Mouse (Mus musculus) lung, embryonic 15.5 days (tissue): Measurements from ENCODE around the gene Pou3f4. TPM values are rescaled to one million over a fixed set of nuclear protein-coding genes. Genes with fewer than 3 reads are reported as not detected.
"Not testable (repeated sequence)": the region's sequence is repeated elsewhere in the genome, so short reads cannot be mapped to it uniquely, and the experiment has no call there.

Experiments
- ATAC-seq: fragments of 200-750 bp; cut with Nextera tagmentation; 2 replicates; pipeline ENCODE4 v1.8.0; 2017; ENCODE audit warnings: moderate number of reproducible peaks, borderline replicate concordance; ENCODE audit not compliant: low FRiP score, low TSS enrichment; ENCODE audit errors: extremely low read depth
- H3K27ac ChIP-seq: fragments of 300-500 bp; sonication (generic); 2 replicates; pipeline ENCODE4 v1.5.1; 2015; ENCODE audit warnings: moderate library complexity, mild to moderate bottlenecking, inconsistent platforms
- H3K27me3 ChIP-seq: fragments of 300-500 bp; sonication (generic); 2 replicates; pipeline ENCODE4 v1.6.1; 2015; ENCODE audit warnings: inconsistent platforms
- H3K36me3 ChIP-seq: fragments of 300-500 bp; sonication (generic); 2 replicates; pipeline ENCODE4 v1.6.1; 2015; ENCODE audit warnings: inconsistent platforms
- H3K4me1 ChIP-seq: fragments of 300-500 bp; sonication (generic); 2 replicates; pipeline ENCODE4 v1.6.1; 2015; ENCODE audit warnings: inconsistent platforms
- H3K4me2 ChIP-seq: fragments of 300-500 bp; sonication (generic); 2 replicates; pipeline ENCODE4 v1.6.1; 2015; ENCODE audit warnings: inconsistent platforms, mild to moderate bottlenecking, moderate library complexity
- H3K4me3 ChIP-seq: fragments of 300-500 bp; sonication (generic); 2 replicates; pipeline ENCODE4 v1.5.1; 2015; ENCODE audit warnings: mild to moderate bottlenecking, inconsistent platforms
- H3K9ac ChIP-seq: fragments of 300-500 bp; sonication (generic); 2 replicates; pipeline ENCODE4 v1.6.1; 2015; ENCODE audit warnings: inconsistent platforms
- H3K9me3 ChIP-seq: fragments of 300-500 bp; sonication (generic); 2 replicates; pipeline ENCODE4 v1.6.1; 2016; ENCODE audit warnings: inconsistent platforms
- WGBS: fragments of 180-500 bp; shearing (Covaris S2); methylation state at CpG from one replicate; pipeline ENCODE4 v1.1.7; 2015; 5-methylcytosine and 5-hydroxymethylcytosine counted together
- polyA plus RNA-seq: library from polyadenylated mRNA; unstranded; fragments of >200 nt; fragmentation: Nextera tagmentation; extraction: Ambion mirVana; gene quantifications from 2 replicates; pipeline ENCODE4 v1.2.1, GENCODE M21; 2015

Gene Pou3f4
- 0.07 TPM in 1 of 2 replicates, not detected in the other for polyA plus RNA-seq

GRCm38 (mm10) chrX:110814151-110814571, at the start of gene Pou3f4:
Gene Pou3f4, plus strand, starts transcription at chrX:110814280.
- Histone ChIP-seq H3K36me3 (no peaks in the 10 kb centered on the region), H3K9ac (no peak within 1 kb of the TSS), H3K4me2 (peak within 1 kb of the TSS; percentile 59), H3K27ac (no peak within 1 kb of the TSS), H3K9me3 (no peaks in the 10 kb centered on the region), H3K4me3 (peak within 1 kb of the TSS; percentile 31), H3K27me3 (peaks cover 38% of the 10 kb centered on the region), H3K4me1 (no peaks in the 10 kb centered on the region)
- WGBS, result 10% methylated on average over 20 of the region's 20 CpGs
- ATAC-seq, result peak; percentile 91; the same call in 1 of the 2 replicates

GRCm38 (mm10) chrX:110765939-110766338, 48.1 kb upstream of the Pou3f4 start:
- no peak overlapping the region for H3K4me2 ChIP-seq
- no peak overlapping the region for H3K27ac ChIP-seq
- no peaks in the 10 kb centered on the region for H3K36me3 ChIP-seq
- H3K9me3 ChIP-seq, result no peaks in the 10 kb centered on the region
- WGBS, result 61% methylated on average over 1 of the region's 1 CpGs
- H3K4me3 ChIP-seq, result no peak overlapping the region
- no peak for ATAC-seq
- no peaks in the 10 kb centered on the region for H3K4me1 ChIP-seq
- H3K27me3 ChIP-seq, result no peaks in the 10 kb centered on the region
- H3K9ac ChIP-seq, result no peak overlapping the region

GRCm38 (mm10) chrX:110774807-110775206, 39.3 kb upstream of the Pou3f4 start:
- H3K4me3 ChIP-seq, H3K27me3 ChIP-seq: not testable (repeated sequence)

GRCm38 (mm10) chrX:110802502-110802901, 11.6 kb upstream of the Pou3f4 start:
- WGBS, result 63% methylated on average over 2 of the region's 2 CpGs
- no peak for ATAC-seq

More at GRCm38 (mm10) chrX:110774807-110775206, 39.3 kb upstream of the Pou3f4 start:
- not testable (repeated sequence) for H3K36me3 ChIP-seq, H3K9me3 ChIP-seq, H3K4me1 ChIP-seq, H3K9ac ChIP-seq, H3K4me2 ChIP-seq, H3K27ac ChIP-seq, ATAC-seq

GRCm38 (mm10) chrX:110810001-110810578, 4.0 kb upstream of the Pou3f4 start:
- WGBS, result 47% methylated on average over 4 of the region's 4 CpGs
- Histone ChIP-seq H3K4me1 (no peaks in the 10 kb centered on the region), H3K4me2 (no peak overlapping the region), H3K36me3 (no peaks in the 10 kb centered on the region), H3K27me3 (peaks cover 17% of the 10 kb centered on the region), H3K4me3 (no peak overlapping the region), H3K9me3 (no peaks in the 10 kb centered on the region), H3K27ac (no peak overlapping the region), H3K9ac (no peak overlapping the region)
- no peak for ATAC-seq

More at GRCm38 (mm10) chrX:110802502-110802901, 11.6 kb upstream of the Pou3f4 start:
- no peak overlapping the region for H3K4me3 ChIP-seq
- no peaks in the 10 kb centered on the region for H3K4me1 ChIP-seq
- H3K9me3 ChIP-seq, result no peaks in the 10 kb centered on the region
- H3K27me3 ChIP-seq, result no peaks in the 10 kb centered on the region
- no peak overlapping the region for H3K27ac ChIP-seq
- H3K9ac ChIP-seq, result no peak overlapping the region
- no peaks in the 10 kb centered on the region for H3K36me3 ChIP-seq
- no peak overlapping the region for H3K4me2 ChIP-seq

GRCm38 (mm10) chrX:110810753-110811506, 3.1 kb upstream of the Pou3f4 start:
- Histone ChIP-seq H3K9ac (no peak overlapping the region), H3K27me3 (peaks cover 25% of the 10 kb centered on the region)
- ATAC-seq, result no peak

GRCm38 (mm10) chrX:110812071-110812470, 2.0 kb upstream of the Pou3f4 start:
- H3K36me3 ChIP-seq, result no peaks in the 10 kb centered on the region
- ATAC-seq, result no peak
- 29% methylated on average over 5 of the region's 5 CpGs for WGBS
- H3K4me3 ChIP-seq, result no peak overlapping the region
- H3K9me3 ChIP-seq, result no peaks in the 10 kb centered on the region
- H3K9ac ChIP-seq, result no peak overlapping the region
- H3K27ac ChIP-seq, result no peak overlapping the region
- H3K27me3 ChIP-seq, result peaks cover 36% of the 10 kb centered on the region
- no peaks in the 10 kb centered on the region for H3K4me1 ChIP-seq
- no peak overlapping the region for H3K4me2 ChIP-seq

More at GRCm38 (mm10) chrX:110810753-110811506, 3.1 kb upstream of the Pou3f4 start:
- no peak overlapping the region for H3K4me2 ChIP-seq
- H3K27ac ChIP-seq, result no peak overlapping the region
- H3K9me3 ChIP-seq, result no peaks in the 10 kb centered on the region
- no peaks in the 10 kb centered on the region for H3K4me1 ChIP-seq
- WGBS, result 42% methylated on average over 5 of the region's 5 CpGs
- H3K36me3 ChIP-seq, result no peaks in the 10 kb centered on the region
- H3K4me3 ChIP-seq, result no peak overlapping the region

- Histone ChIP-seq H3K27me3 (peaks cover 38% of the 10 kb centered on the region), H3K9me3 (no peaks in the 10 kb centered on the region), H3K4me3 (no peak overlapping the region), H3K4me1 (no peaks in the 10 kb centered on the region), H3K27ac (no peak overlapping the region), H3K4me2 (no peak overlapping the region), H3K9ac (no peak overlapping the region), H3K36me3 (no peaks in the 10 kb centered on the region)
- no peak for ATAC-seq
- WGBS, result 24% methylated on average over 5 of the region's 5 CpGs
Measured at GRCm38 (mm10) chrX:110813401-110813800, 679 bp upstream of the Pou3f4 start.

GRCm38 (mm10) chrX:110814592-110815548, 790 bp downstream of the Pou3f4 start:
- Histone ChIP-seq H3K27me3 (peaks cover 38% of the 10 kb centered on the region), H3K9ac (no peak overlapping the region), H3K36me3 (no peaks in the 10 kb centered on the region), H3K9me3 (no peaks in the 10 kb centered on the region), H3K4me3 (peak overlapping the region; percentile 31), H3K27ac (no peak overlapping the region), H3K4me1 (no peaks in the 10 kb centered on the region), H3K4me2 (peak overlapping the region; percentile 59)
- ATAC-seq, result peak; percentile 31; the same call in 1 of the 2 replicates
- WGBS, result 17% methylated on average over 52 of the region's 52 CpGs

- H3K27ac ChIP-seq, result no peak overlapping the region
- no peaks in the 10 kb centered on the region for H3K9me3 ChIP-seq
- peak overlapping the region; percentile 31; the same call in 1 of the 2 replicates for H3K4me3 ChIP-seq
- H3K9ac ChIP-seq, result no peak overlapping the region
- peak overlapping the region; percentile 59 for H3K4me2 ChIP-seq
- H3K36me3 ChIP-seq, result no peaks in the 10 kb centered on the region
- H3K4me1 ChIP-seq, result no peaks in the 10 kb centered on the region
- 42% methylated on average over 18 of the region's 18 CpGs for WGBS
- no peak for ATAC-seq
- peaks cover 38% of the 10 kb centered on the region for H3K27me3 ChIP-seq
Measured at GRCm38 (mm10) chrX:110815549-110815930, 1.5 kb downstream of the Pou3f4 start.

GRCm38 (mm10) chrX:110816609-110817008, 2.5 kb downstream of the Pou3f4 start:
- ATAC-seq, result no peak
- Histone ChIP-seq H3K9me3 (no peaks in the 10 kb centered on the region), H3K9ac (no peak overlapping the region), H3K27ac (no peak overlapping the region), H3K27me3 (peaks cover 38% of the 10 kb centered on the region), H3K36me3 (no peaks in the 10 kb centered on the region), H3K4me1 (no peaks in the 10 kb centered on the region), H3K4me2 (no peak overlapping the region), H3K4me3 (no peak overlapping the region)
- WGBS, result 18% methylated on average over 16 of the region's 16 CpGs
